Mouse (Mus musculus) C2C12 (cell line): Measurements from ENCODE around the gene Zfp691. TPM values are rescaled to one million over a fixed set of nuclear protein-coding genes. Genes with fewer than 3 reads are reported as not detected.

ENCODE experiments used
- H3K27me3 ChIP-seq: one replicate; pipeline ENCODE4 v1.6.1; 2011; ENCODE audit not compliant: control insufficient read depth, insufficient read depth, insufficient read length
- H3K36me3 ChIP-seq: one replicate; pipeline ENCODE4 v1.6.1; 2011; ENCODE audit not compliant: control insufficient read depth, insufficient read depth
- H3K4me3 ChIP-seq: one replicate; pipeline ENCODE4 v1.5.1; 2011; ENCODE audit warnings: mild to moderate bottlenecking, control low read depth; ENCODE audit not compliant: poor library complexity, insufficient read depth, severe bottlenecking
- H3K79me2 ChIP-seq: one replicate; pipeline ENCODE4 v1.6.1; 2011; ENCODE audit not compliant: control insufficient read depth, insufficient read depth
- H3K79me3 ChIP-seq: one replicate; pipeline ENCODE4 v1.6.1; 2011; ENCODE audit warnings: low read depth, control low read depth
- H3ac ChIP-seq: one replicate; pipeline ENCODE3; 2011; ENCODE audit warnings: low read depth; ENCODE audit not compliant: control insufficient read depth, insufficient read length
- CEBPB ChIP-seq: IDR thresholded peaks from one replicate; pipeline ENCODE4 v1.6.1; 2011; ENCODE audit warnings: low read depth, mild to moderate bottlenecking, control low read depth, moderate library complexity
- CTCF ChIP-seq: IDR thresholded peaks from one replicate; pipeline ENCODE4 v1.5.1; 2011; ENCODE audit not compliant: control insufficient read depth, insufficient read depth, insufficient read length
- FOSL1 ChIP-seq: IDR thresholded peaks from one replicate; pipeline ENCODE4 v1.8.0; 2011; ENCODE audit warnings: mild to moderate bottlenecking, low read length; ENCODE audit not compliant: poor library complexity, insufficient read depth, severe bottlenecking
- MAX ChIP-seq: IDR thresholded peaks from one replicate; pipeline ENCODE4 v1.6.1; 2011; ENCODE audit warnings: mild to moderate bottlenecking, control low read depth
- MYOD1 ChIP-seq: IDR thresholded peaks from one replicate; pipeline ENCODE4 v1.6.1; 2011; ENCODE audit warnings: low read depth; ENCODE audit not compliant: control insufficient read depth, insufficient read length
- MYOG ChIP-seq: IDR thresholded peaks from one replicate; pipeline ENCODE4 v1.6.1; 2011; ENCODE audit not compliant: control insufficient read depth, insufficient read length; ENCODE audit errors: extremely low read depth
- USF1 ChIP-seq: IDR thresholded peaks from one replicate; pipeline ENCODE4 v1.6.1; 2011; ENCODE audit warnings: low read depth, mild to moderate bottlenecking, control low read depth, moderate library complexity
- polyA plus RNA-seq: library from polyadenylated mRNA; unstranded; fragments of >200 nt; fragmentation: generic; extraction: Trizol; gene quantifications from one replicate; pipeline ENCODE4 v1.2.1, GENCODE M21; 2012; ENCODE audit warnings: missing spikeins

Gene Zfp691
- polyA plus RNA-seq, 1 experiment, result 4.8 TPM

- no peaks in the 10 kb centered on the region for H3K79me2 ChIP-seq
- no peaks in the 10 kb centered on the region for H3K79me3 ChIP-seq
- TF ChIP-seq MAX (no peak), USF1 (no peak), FOSL1 (no peak), MYOG (no peak), MYOD1 (no peak), CEBPB (no peak), CTCF (no peak)
- H3K4me3 ChIP-seq, result no peak overlapping the region
- H3K36me3 ChIP-seq, result no peaks in the 10 kb centered on the region
- H3K27me3 ChIP-seq, result no peaks in the 10 kb centered on the region
- H3ac ChIP-seq, result no peak overlapping the region
Measured at GRCm38 (mm10) chr4:119189392-119189791, 15.4 kb upstream of the Zfp691 start.

- Histone ChIP-seq H3K4me3 (no peak overlapping the region), H3K27me3 (no peaks in the 10 kb centered on the region), H3ac (no peak overlapping the region), H3K36me3 (no peaks in the 10 kb centered on the region), H3K79me2 (no peaks in the 10 kb centered on the region), H3K79me3 (no peaks in the 10 kb centered on the region)
- no peak for TF ChIP-seq MYOD1
- TF ChIP-seq MAX, result no peak
- no peak for TF ChIP-seq USF1
- no peak for TF ChIP-seq FOSL1
- TF ChIP-seq CEBPB, result no peak
- TF ChIP-seq CTCF, result no peak
- no peak for TF ChIP-seq MYOG
Measured at GRCm38 (mm10) chr4:119188060-119188785, 14.2 kb upstream of the Zfp691 start.

GRCm38 (mm10) chr4:119185771-119186170, 11.8 kb upstream of the Zfp691 start:
- no peaks in the 10 kb centered on the region for H3K27me3 ChIP-seq
- H3K36me3 ChIP-seq, result no peaks in the 10 kb centered on the region
- H3ac ChIP-seq, result no peak overlapping the region
- H3K4me3 ChIP-seq, result no peak overlapping the region
- TF ChIP-seq FOSL1 (no peak), MYOD1 (peak; percentile 94)
- H3K79me3 ChIP-seq, result no peaks in the 10 kb centered on the region
- H3K79me2 ChIP-seq, result no peaks in the 10 kb centered on the region

GRCm38 (mm10) chr4:119183525-119183924, 9.5 kb upstream of the Zfp691 start:
- no peak overlapping the region for H3ac ChIP-seq
- no peak overlapping the region for H3K4me3 ChIP-seq
- H3K36me3 ChIP-seq, result no peaks in the 10 kb centered on the region
- TF ChIP-seq CEBPB, result no peak
- TF ChIP-seq FOSL1, result no peak
- TF ChIP-seq USF1, result no peak
- no peak for TF ChIP-seq MYOD1
- TF ChIP-seq MAX, result no peak
- no peak for TF ChIP-seq MYOG
- TF ChIP-seq CTCF, result no peak
- H3K79me3 ChIP-seq, result no peaks in the 10 kb centered on the region
- no peaks in the 10 kb centered on the region for H3K79me2 ChIP-seq
- H3K27me3 ChIP-seq, result no peaks in the 10 kb centered on the region

- H3K36me3 ChIP-seq, result no peaks in the 10 kb centered on the region
- no peaks in the 10 kb centered on the region for H3K79me2 ChIP-seq
- TF ChIP-seq FOSL1 (no peak), MAX (no peak), MYOG (no peak), CTCF (no peak), USF1 (no peak)
- no peaks in the 10 kb centered on the region for H3K79me3 ChIP-seq
- H3ac ChIP-seq, result no peak overlapping the region
- no peak overlapping the region for H3K4me3 ChIP-seq
- H3K27me3 ChIP-seq, result no peaks in the 10 kb centered on the region
Measured at GRCm38 (mm10) chr4:119181456-119181855, 7.5 kb upstream of the Zfp691 start.

- no peaks in the 10 kb centered on the region for H3K79me3 ChIP-seq
- no peaks in the 10 kb centered on the region for H3K79me2 ChIP-seq
- H3ac ChIP-seq, result no peak overlapping the region
- TF ChIP-seq MYOG, result no peak
- no peak for TF ChIP-seq FOSL1
- TF ChIP-seq MYOD1, result no peak
- no peak for TF ChIP-seq MAX
- no peak for TF ChIP-seq USF1
- TF ChIP-seq CEBPB, result no peak
- TF ChIP-seq CTCF, result no peak
- H3K27me3 ChIP-seq, result no peaks in the 10 kb centered on the region
- H3K36me3 ChIP-seq, result no peaks in the 10 kb centered on the region
- H3K4me3 ChIP-seq, result no peak overlapping the region
Measured at GRCm38 (mm10) chr4:119180133-119180707, 6.2 kb upstream of the Zfp691 start.
